Mouse (Mus musculus) intestine, embryonic 14.5 days (tissue): ENCODE measurements around the gene Gramd4. TPM values are rescaled to one million over a fixed set of nuclear protein-coding genes. Genes with fewer than 3 reads are reported as not detected.

Source experiments
- ATAC-seq: fragments of 200-750 bp; cut with Nextera tagmentation; replicated peaks from 2 replicates; pipeline ENCODE4 v1.8.0; 2017; ENCODE audit warnings: low read depth, moderate number of reproducible peaks, moderate TSS enrichment, moderate library complexity; ENCODE audit not compliant: low FRiP score, low TSS enrichment
- DNase-seq: peaks from one replicate; pipeline ENCODE4 v3.0.0-alpha.2; 2018; ENCODE audit warnings: low spot score
- H3K27ac ChIP-seq: fragments of 300-500 bp; sonication (generic); 2 replicates; pipeline ENCODE4 v1.5.1; 2014; ENCODE audit warnings: low read depth, mild to moderate bottlenecking, control low read depth
- H3K27me3 ChIP-seq: fragments of 300-500 bp; sonication (generic); replicated peaks from 2 replicates; pipeline ENCODE4 v1.6.1; 2014; ENCODE audit warnings: low read length, control low read depth; ENCODE audit not compliant: control insufficient read depth, insufficient read depth
- H3K36me3 ChIP-seq: fragments of 300-500 bp; sonication (generic); 2 replicates; pipeline ENCODE4 v1.6.1; 2014; ENCODE audit warnings: low read length, control low read depth; ENCODE audit not compliant: control insufficient read depth, insufficient read depth
- H3K4me1 ChIP-seq: fragments of 300-500 bp; sonication (generic); replicated peaks from 2 replicates; pipeline ENCODE4 v1.6.1; 2014; ENCODE audit warnings: low read length, control low read depth, mixed read lengths; ENCODE audit not compliant: control insufficient read depth, insufficient read depth
- H3K4me2 ChIP-seq: fragments of 300-500 bp; sonication (generic); 2 replicates; pipeline ENCODE4 v1.6.1; 2014; ENCODE audit warnings: low read length
- H3K4me3 ChIP-seq: fragments of 300-500 bp; sonication (generic); 2 replicates; pipeline ENCODE4 v1.5.1; 2014; ENCODE audit warnings: low read depth, low read length, control low read depth, mixed read lengths
- H3K9ac ChIP-seq: fragments of 300-500 bp; sonication (generic); 2 replicates; pipeline ENCODE4 v1.6.1; 2014; ENCODE audit warnings: mild to moderate bottlenecking, low read length
- H3K9me3 ChIP-seq: fragments of 300-500 bp; sonication (generic); 2 replicates; pipeline ENCODE4 v1.6.1; 2016; ENCODE audit warnings: low read length, control low read depth; ENCODE audit not compliant: control insufficient read depth
- WGBS: fragments of 180-500 bp; shearing (Covaris S2); extraction: QIAGEN DNeasy Blood & Tissue Kit; methylation state at CpG from one replicate; pipeline ENCODE4 v1.1.7; 2014; 5-methylcytosine and 5-hydroxymethylcytosine counted together
- polyA plus RNA-seq: library from polyadenylated mRNA; unstranded; fragments of >200 nt; fragmentation: Nextera tagmentation; extraction: Ambion mirVana; gene quantifications from 2 replicates; pipeline ENCODE4 v1.2.1, GENCODE M21; 2014

The Gramd4 gene
- polyA plus RNA-seq, 1 experiment from 2014 or later: 8.1 TPM

- WGBS: 73% methylated on average over 8 of the region's 8 CpGs
- DNase-seq (no peak), ATAC-seq (0 out of 2 replicates have a peak, but pooled peaks have one; percentile 6)
- no peak overlapping the region for H3K4me3 ChIP-seq
- H3K9ac ChIP-seq: no peak overlapping the region
- H3K9me3 ChIP-seq: no peaks in the 10 kb centered on the region
- no peaks in the 10 kb centered on the region for H3K27me3 ChIP-seq
- peaks cover 55% of the 10 kb centered on the region for H3K4me1 ChIP-seq
- H3K4me2 ChIP-seq: no peak overlapping the region
- no peaks in the 10 kb centered on the region for H3K36me3 ChIP-seq
- H3K27ac ChIP-seq: peak overlapping the region; percentile 36; the same call in 1 of the 2 replicates
These were observed 28.8 kb downstream of the Gramd4 start for GRCm38 (mm10) chr15:86086291-86086706.

GRCm38 (mm10) chr15:86087591-86088149 is 30.2 kb downstream of the Gramd4 start:
- DNase-seq (no peak), ATAC-seq (no peak)
- Histone ChIP-seq H3K4me3 (no peak overlapping the region), H3K36me3 (no peaks in the 10 kb centered on the region), H3K9me3 (no peaks in the 10 kb centered on the region), H3K27ac (no peak overlapping the region), H3K4me2 (no peak overlapping the region), H3K27me3 (no peaks in the 10 kb centered on the region), H3K4me1 (peaks cover 57% of the 10 kb centered on the region), H3K9ac (no peak overlapping the region)
- WGBS: 66% methylated on average over 14 of the region's 14 CpGs

- no peaks in the 10 kb centered on the region for H3K9me3 ChIP-seq
- no peak overlapping the region for H3K4me2 ChIP-seq
- no peak overlapping the region for H3K9ac ChIP-seq
- WGBS: 88% methylated on average over 11 of the region's 11 CpGs
- no peaks in the 10 kb centered on the region for H3K36me3 ChIP-seq
- H3K4me3 ChIP-seq: no peak overlapping the region
- H3K27ac ChIP-seq: no peak overlapping the region
- ATAC-seq: no peak
- H3K27me3 ChIP-seq: no peaks in the 10 kb centered on the region
- DNase-seq: no peak
- H3K4me1 ChIP-seq: peaks cover 51% of the 10 kb centered on the region
These were observed 30.8 kb downstream of the Gramd4 start for GRCm38 (mm10) chr15:86088266-86088790.

GRCm38 (mm10) chr15:86089091-86089744 is 31.7 kb downstream of the Gramd4 start:
- Histone ChIP-seq H3K9ac (no peak overlapping the region), H3K27me3 (no peaks in the 10 kb centered on the region), H3K27ac (peak overlapping the region; percentile 66; the same call in 1 of the 2 replicates), H3K9me3 (no peaks in the 10 kb centered on the region), H3K36me3 (no peaks in the 10 kb centered on the region), H3K4me1 (peaks cover 44% of the 10 kb centered on the region), H3K4me3 (no peak overlapping the region), H3K4me2 (no peak overlapping the region)
- no peak for DNase-seq
- ATAC-seq: no peak
- WGBS: 61% methylated on average over 13 of the region's 13 CpGs

- Histone ChIP-seq H3K9ac (no peak overlapping the region), H3K4me3 (no peak overlapping the region), H3K27me3 (no peaks in the 10 kb centered on the region), H3K27ac (peak overlapping the region; percentile 66; the same call in 1 of the 2 replicates), H3K36me3 (no peaks in the 10 kb centered on the region), H3K9me3 (no peaks in the 10 kb centered on the region), H3K4me2 (no peak overlapping the region), H3K4me1 (peaks cover 42% of the 10 kb centered on the region)
- no peak for ATAC-seq
- DNase-seq: no peak
- WGBS: 25% methylated on average over 11 of the region's 11 CpGs
These were observed 32.6 kb downstream of the Gramd4 start for GRCm38 (mm10) chr15:86089991-86090529.

- ATAC-seq (no peak), DNase-seq (no peak)
- no peak overlapping the region for H3K4me2 ChIP-seq
- H3K27ac ChIP-seq: peak overlapping the region; percentile 66; the same call in 1 of the 2 replicates
- H3K9me3 ChIP-seq: no peaks in the 10 kb centered on the region
- no peak overlapping the region for H3K9ac ChIP-seq
- no peaks in the 10 kb centered on the region for H3K36me3 ChIP-seq
- H3K4me3 ChIP-seq: no peak overlapping the region
- WGBS: 89% methylated on average over 8 of the region's 8 CpGs
- peaks cover 37% of the 10 kb centered on the region for H3K4me1 ChIP-seq
- H3K27me3 ChIP-seq: no peaks in the 10 kb centered on the region
These were observed 33.1 kb downstream of the Gramd4 start for GRCm38 (mm10) chr15:86090578-86090977.

- ATAC-seq: 0 out of 2 replicates have a peak, but pooled peaks have one; percentile 20
- Histone ChIP-seq H3K36me3 (no peaks in the 10 kb centered on the region), H3K4me2 (no peak overlapping the region), H3K27ac (0 out of 2 replicates have a peak overlapping the region, but pooled peaks have one; percentile 22), H3K9me3 (no peaks in the 10 kb centered on the region), H3K27me3 (no peaks in the 10 kb centered on the region), H3K9ac (no peak overlapping the region), H3K4me1 (peaks cover 35% of the 10 kb centered on the region), H3K4me3 (no peak overlapping the region)
- no peak for DNase-seq
- WGBS: 88% methylated on average over 23 of the region's 23 CpGs
These were observed 33.9 kb downstream of the Gramd4 start for GRCm38 (mm10) chr15:86091201-86091997.

GRCm38 (mm10) chr15:86091998-86092670 is 34.6 kb downstream of the Gramd4 start:
- DNase-seq (no peak), ATAC-seq (no peak)
- no peaks in the 10 kb centered on the region for H3K36me3 ChIP-seq
- H3K4me2 ChIP-seq: no peak overlapping the region
- no peak overlapping the region for H3K9ac ChIP-seq
- no peak overlapping the region for H3K4me3 ChIP-seq
- H3K27me3 ChIP-seq: no peaks in the 10 kb centered on the region
- H3K9me3 ChIP-seq: no peaks in the 10 kb centered on the region
- 83% methylated on average over 12 of the region's 12 CpGs for WGBS
- H3K4me1 ChIP-seq: peaks cover 35% of the 10 kb centered on the region
- 0 out of 2 replicates have a peak overlapping the region, but pooled peaks have one; percentile 22 for H3K27ac ChIP-seq
